Mouse (Mus musculus) ES-E14 (cell line): ENCODE measurements at regions not wholly inside any gene's neighbourhood (a gene's known extent, or its start where the extent isn't known, plus 50 kb on each side); places are given as distances from the start of the nearest gene placed in this dataset.

Experiments
- HCFC1 ChIP-seq: IDR thresholded peaks from 2 replicates; pipeline ENCODE4 v1.6.1; 2012; ENCODE audit warnings: low read length, inconsistent platforms, borderline replicate concordance; ENCODE audit not compliant: insufficient read depth
- ZC3H11A ChIP-seq: IDR thresholded peaks from 2 replicates; pipeline ENCODE4 v1.6.1; 2012; ENCODE audit warnings: low read depth, mild to moderate bottlenecking, inconsistent platforms, low read length, borderline replicate concordance

GRCm38 (mm10) chr12:42070401-42070800 is 584.2 kb upstream of the Lrrn3 start:
- TF ChIP-seq HCFC1 (no peak), ZC3H11A (no peak)
